Mouse (Mus musculus) liver, embryonic 11.5 days (tissue): ENCODE measurements around the gene Afap1. TPM values are rescaled to one million over a fixed set of nuclear protein-coding genes. Genes with fewer than 3 reads are reported as not detected.

Experiments
- ATAC-seq: fragments of 200-750 bp; cut with Nextera tagmentation; replicated peaks from 2 replicates; pipeline ENCODE4 v1.8.0; 2017; ENCODE audit warnings: moderate number of reproducible peaks, mild to moderate bottlenecking, moderate TSS enrichment, moderate library complexity; ENCODE audit not compliant: low FRiP score
- DNase-seq: peaks from one replicate; pipeline ENCODE4 v3.0.0-alpha.2; 2017; ENCODE audit warnings: low spot score
- H3K27ac ChIP-seq: fragments of 300-500 bp; sonication (generic); 2 replicates; pipeline ENCODE4 v1.5.1; 2014; ENCODE audit warnings: mild to moderate bottlenecking, low read depth, low read length, control low read depth
- H3K27me3 ChIP-seq: fragments of 300-500 bp; sonication (generic); replicated peaks from 2 replicates; pipeline ENCODE4 v1.6.1; 2014; ENCODE audit warnings: low read length, mixed read lengths; ENCODE audit not compliant: control insufficient read depth, insufficient read depth
- H3K36me3 ChIP-seq: fragments of 300-500 bp; sonication (generic); 2 replicates; pipeline ENCODE4 v1.6.1; 2014; ENCODE audit warnings: mild to moderate bottlenecking, low read length, moderate library complexity, mixed read lengths; ENCODE audit not compliant: control insufficient read depth, insufficient read depth
- H3K4me1 ChIP-seq: fragments of 300-500 bp; sonication (generic); replicated peaks from 2 replicates; pipeline ENCODE4 v1.6.1; 2014; ENCODE audit warnings: low read length, mixed read lengths; ENCODE audit not compliant: control insufficient read depth, insufficient read depth
- H3K4me2 ChIP-seq: fragments of 300-500 bp; sonication (generic); 2 replicates; pipeline ENCODE4 v1.6.1; 2014; ENCODE audit warnings: mild to moderate bottlenecking, control low read depth, moderate library complexity
- H3K4me3 ChIP-seq: fragments of 300-500 bp; sonication (generic); 2 replicates; pipeline ENCODE4 v1.5.1; 2014; ENCODE audit warnings: low read depth, low read length, control low read depth
- H3K9ac ChIP-seq: fragments of 300-500 bp; sonication (generic); 2 replicates; pipeline ENCODE4 v1.6.1; 2014; ENCODE audit warnings: low read depth, low read length, control low read depth
- H3K9me3 ChIP-seq: fragments of 300-500 bp; sonication (generic); 2 replicates; pipeline ENCODE4 v1.6.1; 2016; ENCODE audit warnings: low read length, inconsistent platforms, mixed read lengths; ENCODE audit not compliant: control insufficient read depth
- WGBS: fragments of 180-500 bp; shearing (Covaris S2); extraction: QIAGEN DNeasy Blood & Tissue Kit; methylation state at CpG from one replicate; pipeline ENCODE4 v1.1.7; 2014; 5-methylcytosine and 5-hydroxymethylcytosine counted together
- polyA plus RNA-seq: library from polyadenylated mRNA; unstranded; fragments of >200 nt; fragmentation: Nextera tagmentation; extraction: Ambion mirVana; gene quantifications from 2 replicates; pipeline ENCODE4 v1.2.1, GENCODE M21; 2014

Afap1 gene
- polyA plus RNA-seq, 1 experiment from 2014 or later, result 6.8 TPM

GRCm38 (mm10) chr5:36007649-36008048, 114.5 kb downstream of the Afap1 start:
- Histone ChIP-seq H3K36me3 (no peaks in the 10 kb centered on the region), H3K27me3 (no peaks in the 10 kb centered on the region), H3K4me2 (no peak overlapping the region), H3K4me3 (no peak overlapping the region), H3K4me1 (no peaks in the 10 kb centered on the region), H3K9ac (no peak overlapping the region), H3K27ac (no peak overlapping the region), H3K9me3 (no peaks in the 10 kb centered on the region)
- ATAC-seq (no peak), DNase-seq (no peak)
- WGBS, result 87% methylated on average over 10 of the region's 10 CpGs

DNA sequence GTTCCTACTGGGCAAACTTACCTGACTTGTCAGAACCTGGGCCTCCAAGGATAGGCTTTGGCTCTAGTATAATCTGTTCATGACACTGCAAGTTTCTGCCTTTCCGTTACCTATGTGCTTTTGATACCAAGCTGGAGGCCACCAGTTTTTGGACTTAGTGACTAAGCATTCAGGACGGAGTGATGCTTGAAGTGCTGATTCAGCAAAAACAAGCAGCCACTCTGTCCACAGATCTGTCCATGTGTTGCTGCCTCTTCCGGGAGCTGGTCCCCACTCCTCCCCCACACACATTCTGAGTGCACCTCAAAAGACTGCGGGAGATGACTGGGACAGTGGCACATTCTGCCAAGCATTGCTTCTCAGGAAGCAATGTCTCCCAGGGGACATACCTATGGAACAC, 116.3 kb downstream of the Afap1 start:
- Histone ChIP-seq H3K4me1 (no peaks in the 10 kb centered on the region), H3K4me3 (no peak overlapping the region), H3K27ac (no peak overlapping the region), H3K36me3 (no peaks in the 10 kb centered on the region), H3K9me3 (no peaks in the 10 kb centered on the region), H3K4me2 (no peak overlapping the region), H3K27me3 (no peaks in the 10 kb centered on the region), H3K9ac (no peak overlapping the region)
- WGBS, result 78% methylated on average over 4 of the region's 4 CpGs
- no peak for DNase-seq
- no peak for ATAC-seq

GRCm38 (mm10) chr5:36018366-36018765, 125.2 kb downstream of the Afap1 start:
- no peak overlapping the region for H3K4me2 ChIP-seq
- DNase-seq (no peak), ATAC-seq (no peak)
- H3K9me3 ChIP-seq, result no peaks in the 10 kb centered on the region
- H3K27me3 ChIP-seq, result no peaks in the 10 kb centered on the region
- WGBS, result 75% methylated on average over 3 of the region's 3 CpGs
- H3K27ac ChIP-seq, result no peak overlapping the region
- no peak overlapping the region for H3K4me3 ChIP-seq
- H3K9ac ChIP-seq, result no peak overlapping the region
- H3K36me3 ChIP-seq, result no peaks in the 10 kb centered on the region
- H3K4me1 ChIP-seq, result no peaks in the 10 kb centered on the region

DNA sequence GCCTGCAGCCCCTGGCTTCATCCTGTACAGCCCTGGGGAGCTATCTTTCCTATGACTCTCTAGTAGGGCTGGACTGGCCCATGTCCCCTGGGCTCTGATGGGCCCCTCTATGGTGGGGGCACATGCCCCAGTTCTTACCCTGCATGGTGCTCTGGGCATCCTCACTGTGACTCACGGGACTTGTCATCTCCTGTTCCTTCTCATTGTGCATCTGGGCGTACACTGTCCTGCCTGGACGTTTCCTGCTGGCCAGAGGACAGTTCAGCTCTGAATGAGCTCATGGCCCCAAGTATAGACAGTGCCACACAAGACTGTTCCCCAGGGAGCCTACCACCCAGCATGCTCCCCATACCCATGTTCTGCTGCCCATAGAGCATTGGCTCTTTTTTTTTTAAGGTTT, 128.0 kb downstream of the Afap1 start:
- Histone ChIP-seq H3K4me2 (no peak overlapping the region), H3K4me1 (no peaks in the 10 kb centered on the region), H3K4me3 (no peak overlapping the region), H3K9me3 (no peaks in the 10 kb centered on the region), H3K9ac (no peak overlapping the region), H3K27ac (no peak overlapping the region), H3K27me3 (no peaks in the 10 kb centered on the region), H3K36me3 (no peaks in the 10 kb centered on the region)
- ATAC-seq (no peak), DNase-seq (no peak)
- WGBS, result 76% methylated on average over 3 of the region's 3 CpGs

DNA sequence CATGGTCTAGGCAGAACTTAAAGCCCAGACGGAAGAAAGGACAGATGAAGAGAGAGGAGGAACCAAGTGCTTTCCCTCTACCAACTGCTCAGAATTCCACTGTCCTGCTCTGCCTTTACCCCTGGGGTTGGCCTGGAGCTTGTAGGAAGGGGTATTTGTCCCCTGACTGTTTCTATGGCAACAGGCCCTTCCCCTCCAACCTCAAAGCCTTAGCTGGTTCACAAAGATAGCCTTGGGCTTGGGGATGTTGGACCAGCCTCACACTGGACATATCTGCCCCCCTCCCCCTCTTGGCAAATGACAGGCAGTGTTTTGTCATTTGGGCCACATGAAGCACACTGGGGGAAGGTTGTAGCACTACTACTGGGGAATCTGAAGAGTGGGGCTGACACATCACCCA, 129.2 kb downstream of the Afap1 start:
- Histone ChIP-seq H3K9ac (no peak overlapping the region), H3K9me3 (no peaks in the 10 kb centered on the region)
- 100% methylated on average over 1 of the region's 1 CpGs for WGBS

DNA sequence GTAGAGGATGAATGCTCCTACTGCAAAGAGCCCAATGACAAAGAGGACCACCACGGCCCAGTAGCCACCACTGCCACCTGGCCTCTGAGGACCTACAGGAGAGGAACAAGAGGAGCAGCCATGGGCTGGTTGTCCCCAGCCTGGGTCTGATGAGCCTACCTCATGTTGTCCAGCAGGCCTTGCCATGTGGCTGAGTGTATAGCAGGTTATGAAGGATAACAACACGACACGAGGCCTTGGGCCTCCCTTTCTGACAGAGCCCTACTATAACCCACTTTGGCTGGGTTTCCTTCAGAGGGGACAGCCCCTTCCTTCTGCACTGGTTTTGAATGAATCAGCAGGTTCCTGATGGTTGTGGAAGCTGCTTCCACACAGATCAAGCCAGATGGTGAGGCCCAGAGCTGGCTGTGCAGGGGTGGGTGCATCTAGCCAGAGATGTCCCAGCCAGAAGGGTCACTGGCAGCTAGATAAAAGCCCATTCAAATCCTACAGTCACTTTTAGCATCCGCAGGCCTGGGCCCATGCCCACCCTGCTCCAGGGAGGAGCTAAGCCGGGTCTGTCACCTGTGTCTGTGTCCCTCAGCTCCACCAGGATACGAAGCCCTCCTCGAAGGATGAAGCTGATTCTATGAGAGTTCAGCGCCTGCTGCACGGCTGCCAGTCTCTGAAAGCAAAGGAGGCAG, 131.0 kb downstream of the Afap1 start:
- Histone ChIP-seq H3K27ac (no peak overlapping the region), H3K9ac (no peak overlapping the region), H3K36me3 (no peaks in the 10 kb centered on the region), H3K4me1 (no peaks in the 10 kb centered on the region), H3K9me3 (no peaks in the 10 kb centered on the region), H3K4me2 (no peak overlapping the region), H3K27me3 (no peaks in the 10 kb centered on the region), H3K4me3 (no peak overlapping the region)
- WGBS, result 82% methylated on average over 9 of the region's 9 CpGs
- ATAC-seq (no peak), DNase-seq (no peak)

More for the DNA sequence above, 129.2 kb downstream of the Afap1 start:
- no peak overlapping the region for H3K4me2 ChIP-seq
- no peaks in the 10 kb centered on the region for H3K4me1 ChIP-seq
- no peaks in the 10 kb centered on the region for H3K36me3 ChIP-seq
- no peak overlapping the region for H3K27ac ChIP-seq
- DNase-seq (no peak), ATAC-seq (no peak)
- H3K4me3 ChIP-seq, result no peak overlapping the region
- no peaks in the 10 kb centered on the region for H3K27me3 ChIP-seq

- no peak for DNase-seq
- no peak overlapping the region for H3K27ac ChIP-seq
- no peaks in the 10 kb centered on the region for H3K9me3 ChIP-seq
- H3K4me3 ChIP-seq, result no peak overlapping the region
- H3K4me2 ChIP-seq, result no peak overlapping the region
- no peaks in the 10 kb centered on the region for H3K4me1 ChIP-seq
- H3K27me3 ChIP-seq, result no peaks in the 10 kb centered on the region
- no peak for ATAC-seq
- H3K36me3 ChIP-seq, result no peaks in the 10 kb centered on the region
- no peak overlapping the region for H3K9ac ChIP-seq
- 70% methylated on average over 4 of the region's 4 CpGs for WGBS
Observed at GRCm38 (mm10) chr5:36025076-36025475, 132.0 kb downstream of the Afap1 start.

GRCm38 (mm10) chr5:36033531-36034426, 140.7 kb downstream of the Afap1 start:
- no peaks in the 10 kb centered on the region for H3K4me1 ChIP-seq
- no peak overlapping the region for H3K9ac ChIP-seq
- no peaks in the 10 kb centered on the region for H3K27me3 ChIP-seq
- WGBS, result 41% methylated on average over 8 of the region's 8 CpGs
- no peak overlapping the region for H3K4me2 ChIP-seq
- no peaks in the 10 kb centered on the region for H3K36me3 ChIP-seq
- DNase-seq, result peak; percentile 46
- no peaks in the 10 kb centered on the region for H3K9me3 ChIP-seq
- H3K27ac ChIP-seq, result no peak overlapping the region
- no peak overlapping the region for H3K4me3 ChIP-seq
- ATAC-seq, result no peak

DNA sequence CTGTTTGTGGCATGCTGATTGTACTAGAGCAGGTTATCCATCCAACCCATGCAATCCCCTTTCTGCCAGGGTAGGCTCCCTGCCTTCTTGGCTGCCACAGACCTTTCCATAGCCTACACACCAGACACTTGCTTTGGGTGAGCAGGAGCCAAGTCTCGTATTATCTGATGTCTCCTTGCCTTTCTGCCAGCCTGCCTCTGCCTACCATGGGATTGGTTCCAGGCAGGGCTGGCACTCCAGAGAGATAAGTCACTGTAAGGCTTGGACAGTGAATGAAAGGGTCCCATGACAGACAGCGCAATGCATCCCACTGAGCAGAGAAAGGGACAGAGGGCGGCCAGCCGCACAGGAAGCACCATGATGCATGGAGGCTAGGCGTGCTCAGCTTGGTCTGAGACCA, 146.5 kb downstream of the Afap1 start:
- no peaks in the 10 kb centered on the region for H3K4me1 ChIP-seq
- DNase-seq, result no peak
- 85% methylated on average over 5 of the region's 5 CpGs for WGBS
- H3K9ac ChIP-seq, result no peak overlapping the region
- H3K27ac ChIP-seq, result no peak overlapping the region
- no peak for ATAC-seq
- no peaks in the 10 kb centered on the region for H3K9me3 ChIP-seq
- H3K4me2 ChIP-seq, result no peak overlapping the region
- H3K36me3 ChIP-seq, result no peaks in the 10 kb centered on the region
- H3K4me3 ChIP-seq, result no peak overlapping the region
- H3K27me3 ChIP-seq, result no peaks in the 10 kb centered on the region
